18 mouse cellular contexts compared by ENCODE assay signal in the genomic region with DNA sequence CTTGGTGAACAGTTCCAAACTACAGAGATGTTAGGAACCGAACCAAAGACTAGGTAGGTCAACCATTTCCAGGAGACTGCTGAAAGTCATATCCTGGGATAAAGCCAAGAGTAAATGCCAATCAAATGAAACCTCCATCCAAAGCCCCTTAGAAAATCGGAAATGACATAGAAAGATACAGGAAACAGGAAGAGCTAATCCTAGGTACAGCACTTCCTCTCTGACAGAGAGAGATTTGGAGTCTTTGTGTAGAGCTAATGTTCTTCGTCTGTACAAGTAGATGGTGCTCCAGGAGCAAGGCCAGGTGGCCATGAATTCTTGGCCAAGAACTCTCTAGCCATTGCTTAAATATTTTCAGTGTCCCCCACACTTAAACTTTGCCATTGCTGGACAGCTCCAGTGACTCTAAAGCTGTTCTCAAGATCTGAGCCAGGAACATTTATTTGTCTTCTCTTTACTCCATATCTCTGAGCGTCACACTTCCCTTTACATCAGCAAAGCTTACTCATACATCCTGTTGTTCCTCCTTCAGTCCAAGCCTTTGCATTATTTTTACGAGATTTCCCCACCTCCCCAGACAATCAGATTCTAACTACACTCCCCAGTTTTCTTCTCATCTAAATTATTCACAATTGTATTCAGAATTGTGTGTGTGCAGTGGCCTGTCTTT.
DNase-seq lines count a peak whose midpoint lies in the region; ATAC-seq and TF ChIP-seq lines count a peak whose summit lies in the region.
"Had no signal": no experiment of that assay in that cellular context is flagged by ENCODE, and none has a peak within 500 bp of the region (broad histone marks: within the 10 kb centered on the region; RNA-seq: fewer than 3 reads in every experiment).

No protein-coding gene starts in this region.

- dilution Hi-C loops in CH12.LX (cut with MboI; ENCODE audit: extremely low pct_ligation_motif_present, extremely low pct_unique_long_range_greater_than_20kb, low sequenced_read_pairs) = no loop called here

- H3K27ac ChIP-seq in embryonic facial prominence, embryonic 12.5 days = 0 out of 2 replicates have a peak overlapping the region, but pooled peaks have one; percentile 23
- no peak overlapping the region for H3K27ac ChIP-seq in embryonic facial prominence, embryonic 10.5 days (replicated peaks)
- no peak overlapping the region for H3K27ac ChIP-seq in CH12.LX (ENCODE audit: insufficient read depth, low read depth)
- peak overlapping the region; percentile 64; the same call in 1 of the 2 replicates for H3K27ac ChIP-seq in liver, postnatal 0 days (ENCODE audit: low read depth)
- H3K27ac ChIP-seq: forebrain, embryonic 15.5 days; limb, embryonic 15.5 days; neural tube, embryonic 12.5 days had no signal

- ATAC-seq in embryonic facial prominence, embryonic 12.5 days (ENCODE audit: insufficient number of reproducible peaks, insufficient read depth, low FRiP score, low TSS enrichment) = no peak
- ATAC-seq in liver, postnatal 0 days = peak; percentile 47
- ATAC-seq: forebrain, embryonic 15.5 days; inflammation-experienced regulatory T-cells, adult 6 months had no signal

- WGBS in embryonic facial prominence, embryonic 12.5 days = 84% methylated on average over 5 of the region's 5 CpGs
- 84% methylated on average over 5 of the region's 5 CpGs for WGBS in embryonic facial prominence, embryonic 10.5 days
- WGBS in liver, postnatal 0 days (ENCODE audit: insufficient replicate concordance) = 36% methylated on average over 5 of the region's 5 CpGs

- no peaks in the 10 kb centered on the region for H3K27me3 ChIP-seq in embryonic facial prominence, embryonic 12.5 days
- no peaks in the 10 kb centered on the region for H3K27me3 ChIP-seq in embryonic facial prominence, embryonic 10.5 days (replicated peaks; ENCODE audit: low read depth, poor library complexity, severe bottlenecking)
- no peaks in the 10 kb centered on the region for H3K27me3 ChIP-seq in CH12.LX (replicated peaks)
- no peaks in the 10 kb centered on the region for H3K27me3 ChIP-seq in liver, postnatal 0 days (ENCODE audit: insufficient read depth, low read length)
- H3K27me3 ChIP-seq: forebrain, embryonic 15.5 days; limb, embryonic 15.5 days; neural tube, embryonic 12.5 days had no signal

- H3K79me2 ChIP-seq in CH12.LX (replicated peaks; ENCODE audit: control insufficient read depth, extremely low read depth, insufficient read depth, poor library complexity, severe bottlenecking) = no peaks in the 10 kb centered on the region

- H3K9ac ChIP-seq in embryonic facial prominence, embryonic 12.5 days = no peak overlapping the region
- no peak overlapping the region for H3K9ac ChIP-seq in CH12.LX (ENCODE audit: insufficient read depth, low read depth)
- no peak overlapping the region for H3K9ac ChIP-seq in liver, postnatal 0 days (replicated peaks)
- H3K9ac ChIP-seq: forebrain, embryonic 15.5 days; limb, embryonic 15.5 days; neural tube, embryonic 12.5 days had no signal

- H3K4me3 ChIP-seq in embryonic facial prominence, embryonic 12.5 days = no peak overlapping the region
- H3K4me3 ChIP-seq in embryonic facial prominence, embryonic 10.5 days = no peak overlapping the region
- no peak overlapping the region for H3K4me3 ChIP-seq in CH12.LX (replicated peaks in 1 of 3; ENCODE audit: low read depth in 2 of 3, low read length in 2 of 3, poor library complexity in 1 of 3)
- H3K4me3 ChIP-seq in liver, postnatal 0 days (ENCODE audit: low read depth, low read length) = no peak overlapping the region
- H3K4me3 ChIP-seq: forebrain, embryonic 15.5 days; limb, embryonic 15.5 days; neural tube, embryonic 12.5 days had no signal

- H3K9me3 ChIP-seq in embryonic facial prominence, embryonic 12.5 days = no peaks in the 10 kb centered on the region
- no peaks in the 10 kb centered on the region for H3K9me3 ChIP-seq in embryonic facial prominence, embryonic 10.5 days
- H3K9me3 ChIP-seq in CH12.LX (replicated peaks; ENCODE audit: low read length) = no peaks in the 10 kb centered on the region
- no peaks in the 10 kb centered on the region for H3K9me3 ChIP-seq in liver, postnatal 0 days (ENCODE audit: low read length)
- H3K9me3 ChIP-seq: forebrain, embryonic 15.5 days; G1E; limb, embryonic 15.5 days; neural tube, embryonic 12.5 days had no signal

- H3K4me2 ChIP-seq in embryonic facial prominence, embryonic 12.5 days (replicated peaks) = no peak overlapping the region
- H3K4me2 ChIP-seq in CH12.LX (ENCODE audit: insufficient read depth, low read depth, poor library complexity, severe bottlenecking) = no peak overlapping the region
- no peak overlapping the region for H3K4me2 ChIP-seq in liver, postnatal 0 days (ENCODE audit: low read depth, low read length)
- H3K4me2 ChIP-seq: forebrain, embryonic 15.5 days; limb, embryonic 15.5 days; midbrain, embryonic 11.5 days; neural tube, embryonic 12.5 days had no signal

- no peaks in the 10 kb centered on the region for H3K4me1 ChIP-seq in embryonic facial prominence, embryonic 12.5 days
- H3K4me1 ChIP-seq in embryonic facial prominence, embryonic 10.5 days = no peaks in the 10 kb centered on the region
- H3K4me1 ChIP-seq in CH12.LX (ENCODE audit: control insufficient read depth in 1 of 2, insufficient read depth in 2 of 2) = no peaks in the 10 kb centered on the region; a peak in 1 of 4 replicates
- H3K4me1 ChIP-seq in liver, postnatal 0 days (ENCODE audit: insufficient read depth) = no peaks in the 10 kb centered on the region
- H3K4me1 ChIP-seq: forebrain, embryonic 15.5 days; limb, embryonic 15.5 days; neural tube, embryonic 12.5 days had no signal

- in situ Hi-C loops in CH12.LX (cut with MboI; ENCODE audit: low pct_ligation_motif_present, low pct_unique_long_range_greater_than_20kb, low sequenced_read_pairs) = no loop called here

- no peak for TF ChIP-seq EP300 in CH12.LX (IDR thresholded peaks at IDR 0.05; ENCODE audit: low read length)
- peak; percentile 51; the same call in 1 of the 2 replicates for TF ChIP-seq EP300 in liver, postnatal 0 days (IDR thresholded peaks at IDR 0.05; ENCODE audit: low read depth)

- no peak for DNase-seq in embryonic facial prominence, embryonic 10.5 days (ENCODE audit: low spot score)
- DNase-seq in CH12.LX (ENCODE audit: extremely low read depth) = no peak
- DNase-seq in heart, adult 9 months (ENCODE audit: low spot score in 2 of 2) = peak; percentile 8 to 12
- DNase-seq in liver, postnatal 0 days = no peak
- no peak for DNase-seq in adrenal gland, postnatal 36 days
- no peak for DNase-seq in layer of hippocampus, adult 9-11 months
- DNase-seq in embryo, embryonic 10.5 days (ENCODE audit: low spot score) = no peak
- DNase-seq: adrenal gland, adult 8-10 months; cerebellum, adult 2 months; layer of hippocampus, postnatal 36 days; retina, postnatal 1 day had no signal

- TF ChIP-seq POLR2A in CH12.LX (IDR thresholded peaks at IDR 0.05; ENCODE audit: low read depth, low read length) = no peak

- no peak for TF ChIP-seq RAD21 in CH12.LX (IDR thresholded peaks at IDR 0.05; ENCODE audit: low read depth, low read length)

- TF ChIP-seq CTCF in CH12.LX (conservative IDR thresholded peaks at IDR 0.05 in 1 of 2, IDR thresholded peaks at IDR 0.05 in 1 of 2; ENCODE audit: low read depth in 2 of 2, low read length in 2 of 2) = no peak
- no peak for TF ChIP-seq CTCF in liver, postnatal 0 days (IDR thresholded peaks at IDR 0.05; ENCODE audit: low read depth)

- no peaks in the 10 kb centered on the region for H3K36me3 ChIP-seq in embryonic facial prominence, embryonic 12.5 days
- no peaks in the 10 kb centered on the region for H3K36me3 ChIP-seq in embryonic facial prominence, embryonic 10.5 days (replicated peaks)
- no peaks in the 10 kb centered on the region for H3K36me3 ChIP-seq in CH12.LX (replicated peaks in 1 of 2; ENCODE audit: control insufficient read depth in 1 of 2, insufficient read depth in 1 of 2, low read length in 1 of 2)
- H3K36me3 ChIP-seq in liver, postnatal 0 days (replicated peaks; ENCODE audit: insufficient read depth, low read length) = no peaks in the 10 kb centered on the region
- H3K36me3 ChIP-seq: forebrain, embryonic 15.5 days; G1E; limb, embryonic 15.5 days; neural tube, embryonic 12.5 days had no signal

TF ChIP-seq in CH12.LX, 34 proteins besides CTCF, POLR2A, EP300 and RAD21:
- TF ChIP-seq ZMIZ1 (IDR thresholded peaks at IDR 0.05; ENCODE audit: low read depth, low read length) (no peak), MAX (IDR thresholded peaks at IDR 0.05; ENCODE audit: low read length) (no peak), ELF1 (IDR thresholded peaks at IDR 0.05; ENCODE audit: low read depth, low read length) (0 out of 2 replicates have a peak, but pooled peaks have one; percentile 25)

Comparison
In these comparisons a context has a peak if more than half of its experiments do, and no peak if none do; other contexts are left out.
1. H3K27ac ChIP-seq: peak in embryonic facial prominence, embryonic 12.5 days (single experiment) and liver, postnatal 0 days (single experiment); none in embryonic facial prominence, embryonic 10.5 days (single experiment) and CH12.LX (single experiment).
2. DNase-seq: peak in heart, adult 9 months (2 of 2); none in embryonic facial prominence, embryonic 10.5 days (single experiment), CH12.LX (single experiment), liver, postnatal 0 days (single experiment), adrenal gland, postnatal 36 days (0 of 2), layer of hippocampus, adult 9-11 months (single experiment) and embryo, embryonic 10.5 days (single experiment).